Mouse (Mus musculus): ENCODE results near the gene Sorcs1.

DNA sequence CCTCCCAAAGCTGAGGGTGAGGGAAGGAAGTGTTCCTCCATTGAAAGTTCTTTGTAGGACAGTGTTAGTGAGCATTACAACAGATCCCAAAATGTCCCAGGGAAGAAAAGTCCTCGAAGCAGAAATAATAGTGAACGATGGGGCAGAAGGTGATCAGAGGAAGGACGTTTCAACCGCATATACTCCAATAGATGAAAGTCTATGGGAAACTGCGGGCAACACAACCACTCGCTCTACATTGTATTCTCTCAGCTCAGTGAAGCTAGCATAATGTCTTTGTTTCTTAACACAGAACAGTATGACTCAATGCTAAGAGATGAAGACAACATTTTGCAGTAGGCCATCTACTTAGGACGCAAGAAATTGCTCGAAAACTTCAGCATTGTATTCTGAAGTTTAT is 339.2 kb downstream of the Sorcs1 start:
- TF ChIP-seq USF1 (IDR thresholded peaks at IDR 0.05; ENCODE audit: low read depth) (no peak), MAX (IDR thresholded peaks at IDR 0.05; ENCODE audit: low read depth) (no peak), POLR2A (IDR thresholded peaks at IDR 0.05; ENCODE audit: insufficient read length, low read depth) (no peak), REST (IDR thresholded peaks at IDR 0.05; ENCODE audit: insufficient read depth, insufficient read length) (no peak), CEBPB (IDR thresholded peaks at IDR 0.05; ENCODE audit: insufficient read depth, poor library complexity, severe bottlenecking) (no peak), POLR2AphosphoS2 (IDR thresholded peaks at IDR 0.05; ENCODE audit: insufficient read length, low read depth) (no peak), MYOD1 (IDR thresholded peaks at IDR 0.05; ENCODE audit: control insufficient read depth in 1 of 3, insufficient read length in 2 of 3, low read depth in 2 of 3) (no peak), TCF12 (IDR thresholded peaks at IDR 0.05; ENCODE audit: insufficient read depth, poor library complexity, severe bottlenecking) (no peak), TCF3 (IDR thresholded peaks at IDR 0.05; ENCODE audit: insufficient read length, low read depth) (no peak), MYOG (IDR thresholded peaks at IDR 0.05; ENCODE audit: control insufficient read depth in 1 of 3, insufficient read depth in 1 of 3, insufficient read length in 2 of 3, low read depth in 2 of 3) (no peak), E2F4 (IDR thresholded peaks at IDR 0.05; ENCODE audit: insufficient read depth) (no peak), SRF (IDR thresholded peaks at IDR 0.05; ENCODE audit: control insufficient read depth, insufficient read length, low read depth) (no peak)

Measured in myocyte (in vitro differentiated cells).